9 mouse cellular contexts compared by ENCODE assay signal in genomic region chr16:73471547-73471946, GRCm38 (mm10).
DNase-seq lines count a peak whose midpoint lies in the region; ATAC-seq and TF ChIP-seq lines count a peak whose summit lies in the region.
"Had no signal": no experiment of that assay in that cellular context is flagged by ENCODE, and none has a peak within 500 bp of the region (broad histone marks: within the 10 kb centered on the region; RNA-seq: fewer than 3 reads in every experiment).

No protein-coding gene starts in this region.

- no peaks in the 10 kb centered on the region for H3K27me3 ChIP-seq in forebrain, embryonic 14.5 days (replicated peaks; ENCODE audit: control insufficient read depth, insufficient read depth, low read length)
- no peaks in the 10 kb centered on the region for H3K27me3 ChIP-seq in forebrain, embryonic 12.5 days
- no peaks in the 10 kb centered on the region for H3K27me3 ChIP-seq in lung, embryonic 14.5 days (ENCODE audit: insufficient read depth, low read length)
- H3K27me3 ChIP-seq in heart, embryonic 11.5 days (ENCODE audit: control insufficient read depth, insufficient read depth, low read length): no peaks in the 10 kb centered on the region

- no peak overlapping the region for H3K9ac ChIP-seq in forebrain, embryonic 14.5 days (ENCODE audit: low read length)
- H3K9ac ChIP-seq in forebrain, embryonic 12.5 days: no peak overlapping the region
- no peak overlapping the region for H3K9ac ChIP-seq in lung, embryonic 14.5 days
- H3K9ac ChIP-seq in heart, embryonic 11.5 days (ENCODE audit: low read depth, low read length): no peak overlapping the region

- peak; percentile 68 for DNase-seq in forebrain, embryonic 14.5 days (ENCODE audit: low spot score)
- DNase-seq in lung, embryonic 14.5 days: peak; percentile 28
- no peak for DNase-seq in lung, adult 2 months
- DNase-seq in ovary, postnatal 14 days (ENCODE audit: low spot score): peak; percentile 52
- DNase-seq in spleen, postnatal 14 days (ENCODE audit: low spot score in 2 of 2): no peak
- no peak for DNase-seq in MN1 (ENCODE audit: low spot score)

- H3K36me3 ChIP-seq in forebrain, embryonic 14.5 days (ENCODE audit: control insufficient read depth, insufficient read depth, low read length): no peaks in the 10 kb centered on the region
- no peaks in the 10 kb centered on the region for H3K36me3 ChIP-seq in forebrain, embryonic 12.5 days (replicated peaks)
- H3K36me3 ChIP-seq in lung, embryonic 14.5 days (ENCODE audit: insufficient read depth): no peaks in the 10 kb centered on the region
- H3K36me3 ChIP-seq in heart, embryonic 11.5 days (ENCODE audit: control insufficient read depth, insufficient read depth, low read length): no peaks in the 10 kb centered on the region

- TF ChIP-seq POLR2A in lung, adult 2 months (IDR thresholded peaks at IDR 0.05; ENCODE audit: borderline replicate concordance, extremely low read depth, low read depth, low read length): no peak

- WGBS in forebrain, embryonic 14.5 days: 37% methylated on average over 5 of the region's 5 CpGs
- 78% methylated on average over 5 of the region's 5 CpGs for WGBS in forebrain, embryonic 12.5 days
- 69% methylated on average over 5 of the region's 5 CpGs for WGBS in lung, embryonic 14.5 days
- WGBS in lung, adult 2 months: 41% methylated on average over 5 of the region's 5 CpGs
- 64% methylated on average over 5 of the region's 5 CpGs for WGBS in heart, embryonic 11.5 days (ENCODE audit: insufficient replicate concordance)

- no peak overlapping the region for H3K4me2 ChIP-seq in forebrain, embryonic 14.5 days (ENCODE audit: low read length)
- H3K4me2 ChIP-seq in forebrain, embryonic 12.5 days: no peak overlapping the region
- H3K4me2 ChIP-seq in lung, embryonic 14.5 days: no peak overlapping the region
- no peak overlapping the region for H3K4me2 ChIP-seq in heart, embryonic 11.5 days

- no peak for TF ChIP-seq CTCF in lung, embryonic 14.5 days (IDR thresholded peaks at IDR 0.05; ENCODE audit: low read depth)
- no peak for TF ChIP-seq CTCF in lung, adult 2 months (IDR thresholded peaks at IDR 0.05; ENCODE audit: insufficient read depth, low read length)

- peak; percentile 63; the same call in 1 of the 2 replicates for ATAC-seq in forebrain, embryonic 14.5 days
- no peak; the same call in 1 of the 2 replicates for ATAC-seq in forebrain, embryonic 12.5 days (ENCODE audit: low FRiP score)
- no peak for ATAC-seq in lung, embryonic 14.5 days (ENCODE audit: insufficient read depth)
- 0 out of 2 replicates have a peak, but pooled peaks have one; percentile 42 for ATAC-seq in heart, embryonic 11.5 days (replicated peaks; ENCODE audit: insufficient number of reproducible peaks, low FRiP score, low TSS enrichment)

- H3K9me3 ChIP-seq in forebrain, embryonic 14.5 days (replicated peaks; ENCODE audit: control insufficient read depth, low read length): no peaks in the 10 kb centered on the region
- H3K9me3 ChIP-seq in forebrain, embryonic 12.5 days: no peaks in the 10 kb centered on the region
- H3K9me3 ChIP-seq in lung, embryonic 14.5 days (ENCODE audit: low read depth, low read length): no peaks in the 10 kb centered on the region
- no peaks in the 10 kb centered on the region for H3K9me3 ChIP-seq in heart, embryonic 11.5 days (replicated peaks; ENCODE audit: control insufficient read depth, low read length)

- no peak overlapping the region for H3K4me3 ChIP-seq in forebrain, embryonic 14.5 days (ENCODE audit: low read depth, low read length)
- no peak overlapping the region for H3K4me3 ChIP-seq in forebrain, embryonic 12.5 days (replicated peaks)
- no peak overlapping the region for H3K4me3 ChIP-seq in lung, embryonic 14.5 days (ENCODE audit: low read depth, low read length)
- H3K4me3 ChIP-seq in lung, adult 2 months (replicated peaks; ENCODE audit: extremely low read depth, low read depth, low read length): no peak overlapping the region
- H3K4me3 ChIP-seq in heart, embryonic 11.5 days (ENCODE audit: low read depth, low read length): no peak overlapping the region
- H3K4me3 ChIP-seq: left cerebral cortex, adult 2 months had no signal

- H3K4me1 ChIP-seq in forebrain, embryonic 14.5 days (ENCODE audit: control insufficient read depth, insufficient read depth, low read length): no peaks in the 10 kb centered on the region; the same call in 1 of the 2 replicates
- no peaks in the 10 kb centered on the region for H3K4me1 ChIP-seq in forebrain, embryonic 12.5 days
- no peaks in the 10 kb centered on the region for H3K4me1 ChIP-seq in lung, embryonic 14.5 days (ENCODE audit: insufficient read depth)
- peaks cover 6% of the 10 kb centered on the region; the same call in 1 of the 2 replicates for H3K4me1 ChIP-seq in lung, adult 2 months (ENCODE audit: control insufficient read depth, insufficient read depth, low read length)
- no peaks in the 10 kb centered on the region for H3K4me1 ChIP-seq in heart, embryonic 11.5 days (ENCODE audit: control insufficient read depth, insufficient read depth, low read length)

- no peak overlapping the region for H3K27ac ChIP-seq in forebrain, embryonic 14.5 days (ENCODE audit: low read depth, low read length)
- H3K27ac ChIP-seq in forebrain, embryonic 12.5 days: no peak overlapping the region
- no peak overlapping the region for H3K27ac ChIP-seq in lung, embryonic 14.5 days (ENCODE audit: low read depth)
- no peak overlapping the region for H3K27ac ChIP-seq in heart, embryonic 11.5 days (ENCODE audit: low read depth, low read length)
- H3K27ac ChIP-seq: left cerebral cortex, adult 2 months had no signal

Comparison
In these comparisons a context has a peak if more than half of its experiments do, and no peak if none do; other contexts are left out.
1. ATAC-seq: peak in forebrain, embryonic 14.5 days (single experiment) and heart, embryonic 11.5 days (single experiment); none in forebrain, embryonic 12.5 days (single experiment) and lung, embryonic 14.5 days (single experiment).
2. DNase-seq: peak in forebrain, embryonic 14.5 days (single experiment), lung, embryonic 14.5 days (single experiment) and ovary, postnatal 14 days (single experiment); none in lung, adult 2 months (single experiment), spleen, postnatal 14 days (0 of 2) and MN1 (single experiment).